Mouse (Mus musculus): Measurements from ENCODE around the gene Cbfb. TPM values are rescaled to one million over a fixed set of nuclear protein-coding genes. Genes with fewer than 3 reads are reported as not detected.

Cbfb gene
- total and polyA plus RNA-seq, 3 experiments = 31.4 to 182 (median 81.9) TPM

- no peak for ATAC-seq (ENCODE audit: extremely low read depth, insufficient number of reproducible peaks, low FRiP score, poor library complexity, severe bottlenecking)
- Histone ChIP-seq H3K36me3 (replicated peaks) (no peaks in the 10 kb centered on the region), H3K4me3 (ENCODE audit: low read depth, low read length) (no peak overlapping the region), H3K4me1 (ENCODE audit: insufficient read depth, low read depth, low read length) (peaks cover 3% of the 10 kb centered on the region; the same call in 1 of the 2 replicates), H3K27me3 (ENCODE audit: insufficient read depth, low read length) (peaks cover 35% of the 10 kb centered on the region), H3K9me3 (replicated peaks) (no peaks in the 10 kb centered on the region)
- no peak for DNase-seq (ENCODE audit: low spot score)
- no peak for TF ChIP-seq GATA1 (IDR thresholded peaks at IDR 0.05; ENCODE audit: borderline replicate concordance, low read length)
- no peak for TF ChIP-seq TAL1 (conservative IDR thresholded peaks at IDR 0.05; ENCODE audit: low read depth, low read length)
- TF ChIP-seq POLR2AphosphoS5 (IDR thresholded peaks at IDR 0.05; ENCODE audit: insufficient replicate concordance, low read depth, low read length) = no peak
- TF ChIP-seq GATA2 (IDR thresholded peaks at IDR 0.05; ENCODE audit: borderline replicate concordance, low read depth, low read length) = no peak
Observed at GRCm38 (mm10) chr8:105152623-105153398, 17.7 kb upstream of the Cbfb start.

- H3K9me3 ChIP-seq (replicated peaks) = no peaks in the 10 kb centered on the region
- no peak for ATAC-seq (ENCODE audit: extremely low read depth, insufficient number of reproducible peaks, low FRiP score, poor library complexity, severe bottlenecking)
- H3K36me3 ChIP-seq (replicated peaks) = no peaks in the 10 kb centered on the region
- TF ChIP-seq GATA1 (IDR thresholded peaks at IDR 0.05; ENCODE audit: borderline replicate concordance, low read length) (no peak), POLR2AphosphoS5 (IDR thresholded peaks at IDR 0.05; ENCODE audit: insufficient replicate concordance, low read depth, low read length) (no peak), CTCF (IDR thresholded peaks at IDR 0.05; ENCODE audit: low read depth, low read length) (no peak), GATA2 (IDR thresholded peaks at IDR 0.05; ENCODE audit: borderline replicate concordance, low read depth, low read length) (no peak), TAL1 (conservative IDR thresholded peaks at IDR 0.05; ENCODE audit: low read depth, low read length) (no peak)
- H3K4me1 ChIP-seq (ENCODE audit: insufficient read depth, low read depth, low read length) = peaks cover 4% of the 10 kb centered on the region; the same call in 1 of the 2 replicates
- DNase-seq (ENCODE audit: low spot score) = no peak
- peaks cover 33% of the 10 kb centered on the region for H3K27me3 ChIP-seq (ENCODE audit: insufficient read depth, low read length)
- H3K4me3 ChIP-seq (ENCODE audit: low read depth, low read length) = no peak overlapping the region
Observed at GRCm38 (mm10) chr8:105154316-105154715, 16.2 kb upstream of the Cbfb start.

DNA sequence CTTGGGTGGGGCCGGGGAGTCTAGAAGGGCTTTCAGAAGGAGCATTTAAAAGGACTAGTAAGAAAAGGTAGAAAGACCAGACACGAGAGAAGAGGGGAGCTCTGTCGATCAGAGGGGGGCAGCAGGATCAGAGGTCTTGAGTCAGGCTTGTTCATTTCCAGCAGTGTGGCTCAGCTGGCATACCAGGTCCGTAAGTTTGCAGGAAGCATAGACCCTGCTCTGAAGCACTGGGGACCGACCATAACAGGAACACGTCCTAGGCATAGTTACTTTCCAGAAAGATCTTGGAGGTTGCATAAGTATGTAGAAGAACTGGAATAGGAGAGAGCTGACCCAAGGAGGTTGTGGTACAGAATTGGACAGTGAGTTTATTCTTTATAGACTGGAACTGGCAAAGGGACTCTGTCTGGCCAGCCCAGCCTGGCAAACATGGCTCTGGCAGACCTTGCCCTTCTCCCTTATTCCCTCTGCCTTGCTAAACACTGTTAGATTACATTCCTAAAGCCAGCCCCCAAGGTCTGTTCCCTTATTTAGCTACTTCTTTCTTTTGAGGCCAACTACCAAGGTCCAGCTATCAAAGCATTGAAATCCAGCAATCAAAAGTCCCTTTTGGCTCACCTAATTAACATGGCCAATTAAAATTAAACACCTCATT lies 15.3 kb upstream of the Cbfb start:
- DNase-seq (ENCODE audit: low spot score) (no peak), ATAC-seq (ENCODE audit: extremely low read depth, insufficient number of reproducible peaks, low FRiP score, poor library complexity, severe bottlenecking) (no peak)
- TF ChIP-seq GATA2 (IDR thresholded peaks at IDR 0.05; ENCODE audit: borderline replicate concordance, low read depth, low read length) (no peak), TAL1 (conservative IDR thresholded peaks at IDR 0.05; ENCODE audit: low read depth, low read length) (no peak), CTCF (IDR thresholded peaks at IDR 0.05; ENCODE audit: low read depth, low read length) (no peak), POLR2AphosphoS5 (IDR thresholded peaks at IDR 0.05; ENCODE audit: insufficient replicate concordance, low read depth, low read length) (no peak), GATA1 (IDR thresholded peaks at IDR 0.05; ENCODE audit: borderline replicate concordance, low read length) (no peak)
- Histone ChIP-seq H3K4me1 (ENCODE audit: insufficient read depth, low read depth, low read length) (peaks cover 4% of the 10 kb centered on the region; the same call in 1 of the 2 replicates), H3K9me3 (replicated peaks) (no peaks in the 10 kb centered on the region), H3K4me3 (ENCODE audit: low read depth, low read length) (no peak overlapping the region), H3K36me3 (replicated peaks) (no peaks in the 10 kb centered on the region), H3K27me3 (ENCODE audit: insufficient read depth, low read length) (peaks cover 37% of the 10 kb centered on the region)

- TF ChIP-seq TAL1 (conservative IDR thresholded peaks at IDR 0.05; ENCODE audit: low read depth, low read length) = no peak
- no peak for TF ChIP-seq POLR2AphosphoS5 (IDR thresholded peaks at IDR 0.05; ENCODE audit: insufficient replicate concordance, low read depth, low read length)
- TF ChIP-seq GATA2 (IDR thresholded peaks at IDR 0.05; ENCODE audit: borderline replicate concordance, low read depth, low read length) = no peak
- no peak for TF ChIP-seq GATA1 (IDR thresholded peaks at IDR 0.05; ENCODE audit: borderline replicate concordance, low read length)
- TF ChIP-seq CTCF (IDR thresholded peaks at IDR 0.05; ENCODE audit: low read depth, low read length) = peak; percentile 90
- Histone ChIP-seq H3K27me3 (ENCODE audit: insufficient read depth, low read length) (peaks cover 38% of the 10 kb centered on the region), H3K4me3 (ENCODE audit: low read depth, low read length) (no peak overlapping the region), H3K9me3 (replicated peaks) (no peaks in the 10 kb centered on the region), H3K36me3 (replicated peaks) (no peaks in the 10 kb centered on the region), H3K4me1 (ENCODE audit: insufficient read depth, low read depth, low read length) (peaks cover 4% of the 10 kb centered on the region; the same call in 1 of the 2 replicates)
- ATAC-seq (ENCODE audit: extremely low read depth, insufficient number of reproducible peaks, low FRiP score, poor library complexity, severe bottlenecking) (peak; percentile 22), DNase-seq (ENCODE audit: low spot score) (peak; percentile 26)
Observed at GRCm38 (mm10) chr8:105157555-105157954, 12.9 kb upstream of the Cbfb start.

GRCm38 (mm10) chr8:105158084-105158483 lies 12.4 kb upstream of the Cbfb start:
- Histone ChIP-seq H3K4me1 (ENCODE audit: insufficient read depth, low read depth, low read length) (peaks cover 4% of the 10 kb centered on the region; the same call in 1 of the 2 replicates), H3K27me3 (ENCODE audit: insufficient read depth, low read length) (peaks cover 35% of the 10 kb centered on the region), H3K9me3 (replicated peaks) (no peaks in the 10 kb centered on the region), H3K36me3 (replicated peaks) (no peaks in the 10 kb centered on the region), H3K4me3 (ENCODE audit: low read depth, low read length) (no peak overlapping the region)
- no peak for TF ChIP-seq TAL1 (conservative IDR thresholded peaks at IDR 0.05; ENCODE audit: low read depth, low read length)
- no peak for TF ChIP-seq GATA2 (IDR thresholded peaks at IDR 0.05; ENCODE audit: borderline replicate concordance, low read depth, low read length)
- no peak for TF ChIP-seq GATA1 (IDR thresholded peaks at IDR 0.05; ENCODE audit: borderline replicate concordance, low read length)
- no peak for TF ChIP-seq POLR2AphosphoS5 (IDR thresholded peaks at IDR 0.05; ENCODE audit: insufficient replicate concordance, low read depth, low read length)
- no peak for TF ChIP-seq CTCF (IDR thresholded peaks at IDR 0.05; ENCODE audit: low read depth, low read length)
- no peak for DNase-seq (ENCODE audit: low spot score)
- no peak for ATAC-seq (ENCODE audit: extremely low read depth, insufficient number of reproducible peaks, low FRiP score, poor library complexity, severe bottlenecking)

DNA sequence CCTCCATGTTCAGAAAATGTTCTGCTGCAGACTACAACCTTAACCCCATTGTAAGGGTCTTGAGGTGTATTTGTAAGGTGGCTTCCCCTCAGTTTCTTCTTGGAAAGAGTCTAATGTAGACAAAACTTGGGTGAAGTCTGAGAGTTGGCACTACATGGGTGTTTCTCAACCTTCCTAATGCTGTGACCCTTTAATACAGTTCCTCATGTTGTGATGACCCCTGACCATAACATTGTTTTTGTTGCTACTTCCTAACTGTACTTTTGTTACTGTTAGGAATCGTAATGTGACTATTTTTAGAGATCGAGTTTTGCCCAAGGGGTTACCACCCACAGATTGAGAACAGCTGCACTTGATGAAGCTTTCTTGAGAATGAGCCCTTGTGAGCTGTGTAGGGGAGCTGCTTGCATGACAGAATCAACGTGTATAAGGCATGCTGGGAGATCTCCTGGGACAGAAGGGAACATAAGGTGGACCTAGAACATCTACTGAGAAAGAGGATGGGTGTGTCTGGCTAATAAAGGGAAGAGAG lies 9.3 kb upstream of the Cbfb start:
- Histone ChIP-seq H3K36me3 (replicated peaks) (no peaks in the 10 kb centered on the region), H3K9me3 (replicated peaks) (no peaks in the 10 kb centered on the region), H3K4me1 (ENCODE audit: insufficient read depth, low read depth, low read length) (peaks cover 13% of the 10 kb centered on the region), H3K4me3 (ENCODE audit: low read depth, low read length) (no peak overlapping the region), H3K27me3 (ENCODE audit: insufficient read depth, low read length) (peaks cover 43% of the 10 kb centered on the region)
- no peak for ATAC-seq (ENCODE audit: extremely low read depth, insufficient number of reproducible peaks, low FRiP score, poor library complexity, severe bottlenecking)
- DNase-seq (ENCODE audit: low spot score) = no peak
- TF ChIP-seq POLR2AphosphoS5 (IDR thresholded peaks at IDR 0.05; ENCODE audit: insufficient replicate concordance, low read depth, low read length) (no peak), TAL1 (conservative IDR thresholded peaks at IDR 0.05; ENCODE audit: low read depth, low read length) (no peak), GATA1 (IDR thresholded peaks at IDR 0.05; ENCODE audit: borderline replicate concordance, low read length) (no peak), GATA2 (IDR thresholded peaks at IDR 0.05; ENCODE audit: borderline replicate concordance, low read depth, low read length) (no peak), CTCF (IDR thresholded peaks at IDR 0.05; ENCODE audit: low read depth, low read length) (no peak)
